In the genomic region with DNA sequence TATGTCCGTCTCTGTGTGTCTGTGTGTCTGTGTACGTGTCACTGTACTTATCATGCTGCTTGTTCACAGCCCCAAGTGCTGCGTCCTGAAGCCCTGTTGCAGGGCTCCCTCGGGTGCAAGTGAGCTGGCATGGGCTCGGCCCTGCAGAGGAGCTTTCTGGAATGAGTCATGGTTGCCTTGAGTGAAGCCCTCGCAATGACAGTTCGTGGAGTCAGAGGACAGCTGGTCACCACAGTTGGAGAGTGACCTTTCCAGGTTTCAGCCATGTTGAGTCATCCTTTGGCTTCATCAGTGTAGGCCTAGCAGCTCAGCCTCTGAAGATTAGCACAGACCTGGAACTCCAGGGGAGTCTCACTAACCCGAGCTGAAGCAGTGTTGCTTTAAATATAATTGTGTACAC, we compare ENCODE assay signal across 13 mouse cellular contexts. TPM values are rescaled to one million over a fixed set of nuclear protein-coding genes. Genes with fewer than 3 reads are reported as not detected.
DNase-seq lines count a peak whose midpoint lies in the region; ATAC-seq lines count a peak whose summit lies in the region.
"Had no signal": no experiment of that assay in that cellular context is flagged by ENCODE, and none has a peak within 500 bp of the region (broad histone marks: within the 10 kb centered on the region; RNA-seq: fewer than 3 reads in every experiment).

No protein-coding gene starts in this region.

- DNase-seq in heart, adult 11 months: peak; percentile 85
- no peak for DNase-seq in heart, postnatal 4 days
- DNase-seq in adrenal gland, postnatal 10 days: peak; percentile 64
- peak; percentile 95 for DNase-seq in cerebellum, adult 9-11 months
- peak; percentile 54 for DNase-seq in skeletal muscle tissue, adult 2 months (ENCODE audit: low read depth, low spot score)
- DNase-seq in lung, postnatal 25 days (ENCODE audit: low spot score): no peak
- no peak for DNase-seq in thymus, postnatal 10 days (ENCODE audit: low spot score in 2 of 2)
- DNase-seq: kidney, postnatal 36 days; lung, postnatal 10 days had no signal

- H3K4me2 ChIP-seq in forebrain, embryonic 15.5 days (replicated peaks): no peak overlapping the region
- H3K4me2 ChIP-seq: liver, embryonic 12.5 days had no signal

- no peaks in the 10 kb centered on the region for H3K4me1 ChIP-seq in forebrain, embryonic 15.5 days
- H3K4me1 ChIP-seq: liver, embryonic 12.5 days had no signal

- no peak overlapping the region for H3K9ac ChIP-seq in forebrain, embryonic 15.5 days (replicated peaks)
- H3K9ac ChIP-seq: liver, embryonic 12.5 days had no signal

- no peaks in the 10 kb centered on the region for H3K27me3 ChIP-seq in forebrain, embryonic 15.5 days
- H3K27me3 ChIP-seq: liver, embryonic 12.5 days had no signal

- H3K9me3 ChIP-seq in forebrain, embryonic 15.5 days: no peaks in the 10 kb centered on the region
- H3K9me3 ChIP-seq: liver, embryonic 12.5 days; midbrain, embryonic 10.5 days had no signal

- 83% methylated on average over 8 of the region's 8 CpGs for WGBS in forebrain, embryonic 15.5 days

- H3K27ac ChIP-seq in forebrain, embryonic 15.5 days (replicated peaks): no peak overlapping the region
- H3K27ac ChIP-seq: liver, embryonic 12.5 days; midbrain, embryonic 10.5 days had no signal

- no peaks in the 10 kb centered on the region for H3K36me3 ChIP-seq in forebrain, embryonic 15.5 days
- H3K36me3 ChIP-seq: liver, embryonic 12.5 days; midbrain, embryonic 10.5 days had no signal

- ATAC-seq in forebrain, embryonic 15.5 days (replicated peaks): no peak
- ATAC-seq: forebrain, embryonic 16.5 days; liver, embryonic 12.5 days had no signal

- H3K4me3 ChIP-seq in forebrain, embryonic 15.5 days: no peak overlapping the region
- H3K4me3 ChIP-seq: liver, embryonic 12.5 days; midbrain, embryonic 10.5 days had no signal

RNA-seq across cellular contexts. Expression of gene Kcna5, which starts 59.7 kb away (rescaled TPM):
- total RNA-seq in heart, postnatal 4 days (2021): 10 to 100 TPM; 10.6 to 12.0 TPM
- total RNA-seq in adrenal gland, postnatal 10 days (2021): 10 to 100 TPM in 1 of 2 experiments, 1 to 10 TPM in 1; 5.1 to 10.1 TPM
- 1.3 and 2.4 TPM in 2 replicates for polyA plus RNA-seq in forebrain, embryonic 15.5 days (2015; fragmentation: Nextera tagmentation; extraction: Ambion mirVana)

Comparison
In these comparisons a context has a peak if more than half of its experiments do, and no peak if none do; other contexts are left out.
1. DNase-seq: peak in heart, adult 11 months (single experiment), adrenal gland, postnatal 10 days (single experiment), cerebellum, adult 9-11 months (single experiment) and skeletal muscle tissue, adult 2 months (single experiment); none in heart, postnatal 4 days (single experiment), lung, postnatal 25 days (single experiment) and thymus, postnatal 10 days (0 of 2).